Mouse (Mus musculus) macrophage (primary cell): Measurements from ENCODE around the gene Zfp933. TPM values are rescaled to one million over a fixed set of nuclear protein-coding genes. Genes with fewer than 3 reads are reported as not detected.
"Not testable (repeated sequence)": the region's sequence is repeated elsewhere in the genome, so short reads cannot be mapped to it uniquely, and the experiment has no call there.

ENCODE experiments used
- H3K27ac ChIP-seq: fragments of 350-480 bp; formaldehyde crosslinking; 2 replicates; pipeline ENCODE4 v1.9.0; 2021
- H3K36me3 ChIP-seq: fragments of 350-480 bp; formaldehyde crosslinking; 2 replicates; pipeline ENCODE4 v1.9.0; 2021; ENCODE audit errors: inconsistent target
- H3K4me3 ChIP-seq: fragments of 350-480 bp; formaldehyde crosslinking; 2 replicates; pipeline ENCODE4 v1.9.0; 2021; ENCODE audit errors: inconsistent target
- H3K79me2 ChIP-seq: fragments of 350-480 bp; formaldehyde crosslinking; 2 replicates; pipeline ENCODE4 v1.9.0; 2021; ENCODE audit errors: inconsistent target
- WGBS: methylation state at CpG from one replicate; pipeline ENCODE4 v1.1.7; 2026; ENCODE audit warnings: inconsistent platforms; ENCODE audit not compliant: missing documents; 5-methylcytosine and 5-hydroxymethylcytosine counted together
- polyA plus RNA-seq: library from polyadenylated mRNA; stranded (reverse); fragments of 250-400 nt; gene quantifications from 3 replicates; pipeline ENCODE4 v1.2.4, GENCODE M21; 2018; ENCODE audit warnings: inconsistent platforms

Gene Zfp933
- polyA plus RNA-seq, 1 experiment from 2014 or later = 7.7 TPM

GRCm38 (mm10) chr4:147819659-147820058, 28.5 kb downstream of the Zfp933 start:
- H3K79me2 ChIP-seq, H3K36me3 ChIP-seq, H3K4me3 ChIP-seq, H3K27ac ChIP-seq: not testable (repeated sequence)
- WGBS = 82% methylated on average over 6 of the region's 7 CpGs

GRCm38 (mm10) chr4:147814592-147815167, 33.5 kb downstream of the Zfp933 start:
- Histone ChIP-seq H3K4me3 (no peak overlapping the region), H3K27ac (no peak overlapping the region), H3K79me2 (no peaks in the 10 kb centered on the region), H3K36me3 (no peaks in the 10 kb centered on the region)
- 80% methylated on average over 2 of the region's 2 CpGs for WGBS

- Histone ChIP-seq H3K36me3 (no peaks in the 10 kb centered on the region), H3K4me3 (no peak overlapping the region), H3K79me2 (peaks cover 10% of the 10 kb centered on the region), H3K27ac (no peak overlapping the region)
- 63% methylated on average over 5 of the region's 5 CpGs for WGBS
These were observed 34.9 kb downstream of the Zfp933 start for GRCm38 (mm10) chr4:147813249-147813765.

- Histone ChIP-seq H3K4me3 (peak overlapping the region; percentile 72), H3K27ac (peak overlapping the region; percentile 94), H3K36me3 (peaks cover 19% of the 10 kb centered on the region), H3K79me2 (peaks cover 30% of the 10 kb centered on the region)
- 56% methylated on average over 2 of the region's 2 CpGs for WGBS
These were observed 38.2 kb downstream of the Zfp933 start for GRCm38 (mm10) chr4:147809966-147810304.

GRCm38 (mm10) chr4:147809292-147809965, 38.7 kb downstream of the Zfp933 start, which contains the start of gene Zfp984:
TSS of gene Zfp984 (minus strand) at chr4:147809788.
- WGBS = 12% methylated on average over 15 of the region's 15 CpGs
- Histone ChIP-seq H3K4me3 (peak within 1 kb of the TSS; percentile 72), H3K27ac (peak within 1 kb of the TSS; percentile 94), H3K79me2 (peaks cover 34% of the 10 kb centered on the region), H3K36me3 (peaks cover 25% of the 10 kb centered on the region)

GRCm38 (mm10) chr4:147808483-147808882, 39.7 kb downstream of the Zfp933 start:
- 84% methylated on average over 4 of the region's 4 CpGs for WGBS
- peak overlapping the region; percentile 72 for H3K4me3 ChIP-seq

GRCm38 (mm10) chr4:147795308-147795707, 52.9 kb downstream of the Zfp933 start:
- WGBS = 89% methylated on average over 1 of the region's 1 CpGs
- H3K27ac ChIP-seq, H3K79me2 ChIP-seq, H3K4me3 ChIP-seq: not testable (repeated sequence)
- H3K36me3 ChIP-seq = peaks cover 28% of the 10 kb centered on the region

More at GRCm38 (mm10) chr4:147808483-147808882, 39.7 kb downstream of the Zfp933 start:
- Histone ChIP-seq H3K36me3 (peaks cover 34% of the 10 kb centered on the region), H3K27ac (peak overlapping the region; percentile 94; the same call in 1 of the 2 replicates), H3K79me2 (peaks cover 38% of the 10 kb centered on the region)

- peaks cover 28% of the 10 kb centered on the region for H3K36me3 ChIP-seq
- not testable (repeated sequence) for H3K79me2 ChIP-seq, H3K27ac ChIP-seq, H3K4me3 ChIP-seq
- whole genome bisulfite sequencing = 100% methylated on average over 1 of the region's 3 CpGs
These were observed 54.0 kb downstream of the Zfp933 start for GRCm38 (mm10) chr4:147794026-147794665.

GRCm38 (mm10) chr4:147793390-147793916, 54.7 kb downstream of the Zfp933 start:
- H3K79me2 ChIP-seq, H3K4me3 ChIP-seq, H3K27ac ChIP-seq: not testable (repeated sequence)
- WGBS = 68% methylated on average over 2 of the region's 2 CpGs
- peaks cover 28% of the 10 kb centered on the region for H3K36me3 ChIP-seq

GRCm38 (mm10) chr4:147791729-147792128, 56.4 kb downstream of the Zfp933 start:
- H3K36me3 ChIP-seq = peaks cover 34% of the 10 kb centered on the region
- not testable (repeated sequence) for H3K4me3 ChIP-seq, H3K27ac ChIP-seq, H3K79me2 ChIP-seq

Other genes starting within 250 kb of the Zfp933 start
- gene Zfp979, start 205.9 kb downstream of the Zfp933 start, polyA plus RNA-seq = 0.29 to 1.7 TPM (median 1.1 TPM) in 3 replicates
- gene Zfp534, start 145.8 kb downstream of the Zfp933 start, polyA plus RNA-seq = not detected in 3 replicates
- 34.1 to 102 TPM (median 34.9 TPM) in 3 replicates for gene Zfp984, start 38.6 kb downstream of the Zfp933 start, polyA plus RNA-seq
- gene Miip, start 20.4 kb upstream of the Zfp933 start, polyA plus RNA-seq = 6.2 to 15.8 TPM (median 11.0 TPM) in 3 replicates
- gene Fv1, start 20.6 kb upstream of the Zfp933 start, polyA plus RNA-seq = 0.62 to 2.3 TPM (median 0.75 TPM) in 3 replicates
- gene Mfn2, start 56.3 kb upstream of the Zfp933 start, polyA plus RNA-seq = 28.8 to 35.7 TPM (median 29.8 TPM) in 3 replicates
- 144 to 203 TPM (median 190 TPM) in 3 replicates for gene Plod1, start 88.4 kb upstream of the Zfp933 start, polyA plus RNA-seq
- gene 2510039O18Rik, start 92.5 kb upstream of the Zfp933 start, polyA plus RNA-seq = 39.1 to 67.9 TPM (median 59.0 TPM) in 3 replicates
- not detected in 3 replicates for gene Nppb, start 137.4 kb upstream of the Zfp933 start, polyA plus RNA-seq
- not detected in 3 replicates for gene Nppa, start 152.4 kb upstream of the Zfp933 start, polyA plus RNA-seq
- gene Clcn6, start 190.5 kb upstream of the Zfp933 start, polyA plus RNA-seq = 9.4 to 11.3 TPM (median 9.5 TPM) in 3 replicates
- gene Mthfr, start 190.7 kb upstream of the Zfp933 start, polyA plus RNA-seq = 23.2 to 110 TPM (median 45.0 TPM) in 3 replicates
- 19.8 to 35.9 TPM (median 33.6 TPM) in 3 replicates for gene Agtrap, start 239.7 kb upstream of the Zfp933 start, polyA plus RNA-seq